Mouse (Mus musculus) bone marrow, adult 2 months (tissue): ENCODE measurements around the gene Limk2.

ENCODE experiments used
- CTCF ChIP-seq: fragments of 200-500 bp; IDR thresholded peaks from 2 replicates; pipeline ENCODE4 v1.5.1; 2011; ENCODE audit warnings: low read length, control low read depth; ENCODE audit not compliant: control insufficient read depth, insufficient read depth
- POLR2A ChIP-seq: fragments of 200-500 bp; IDR thresholded peaks from 2 replicates; pipeline ENCODE4 v1.6.1; 2011; ENCODE audit warnings: low read depth, mild to moderate bottlenecking, control low read depth, low read length, borderline replicate concordance; ENCODE audit not compliant: control insufficient read depth

GRCm38 (mm10) chr11:3433809-3434208 lies 24.8 kb upstream of the Limk2 start:
- TF ChIP-seq CTCF (no peak), POLR2A (no peak)
